Mouse (Mus musculus): ENCODE results near the gene Cdk12. TPM values are rescaled to one million over a fixed set of nuclear protein-coding genes. Genes with fewer than 3 reads are reported as not detected.

Gene Cdk12
- polyA plus RNA-seq, 1 experiment from 2014 or later: 20.0 TPM

Small RNA genes lying within 50 kb of the gene (microRNA-seq; reads per million reads assigned to microRNA genes)
- gene Gm27399 (not detected), gene Mir5119 (not detected)

Other genes with a start within 250 kb of the Cdk12 start
- gene Plxdc1, start 216.6 kb upstream of the Cdk12 start, polyA plus RNA-seq (2016; fragmentation: Nextera tagmentation; extraction: Ambion mirVana): 0.22 and 0.33 TPM in 2 replicates
- gene Arl5c, start 206.9 kb upstream of the Cdk12 start, polyA plus RNA-seq (2016; fragmentation: Nextera tagmentation; extraction: Ambion mirVana): 7.0 and 7.8 TPM in 2 replicates
- 22.5 and 29.3 TPM in 2 replicates for gene Cacnb1, start 180.0 kb upstream of the Cdk12 start, polyA plus RNA-seq (2016; fragmentation: Nextera tagmentation; extraction: Ambion mirVana)
- gene Rpl19, start 176.3 kb upstream of the Cdk12 start, polyA plus RNA-seq (2016; fragmentation: Nextera tagmentation; extraction: Ambion mirVana): 737 and 747 TPM in 2 replicates
- 1.6 TPM in 2 replicates for gene Stac2, start 149.6 kb upstream of the Cdk12 start, polyA plus RNA-seq (2016; fragmentation: Nextera tagmentation; extraction: Ambion mirVana)
- gene Fbxl20, start 52.7 kb upstream of the Cdk12 start, polyA plus RNA-seq (2016; fragmentation: Nextera tagmentation; extraction: Ambion mirVana): 29.5 and 29.9 TPM in 2 replicates
- gene Med1, start 9.8 kb upstream of the Cdk12 start, polyA plus RNA-seq (2016; fragmentation: Nextera tagmentation; extraction: Ambion mirVana): 68.7 and 79.9 TPM in 2 replicates
- 19.9 and 20.5 TPM in 2 replicates for gene Neurod2, start 126.6 kb downstream of the Cdk12 start, polyA plus RNA-seq (2016; fragmentation: Nextera tagmentation; extraction: Ambion mirVana)
- gene Ppp1r1b, start 145.3 kb downstream of the Cdk12 start, polyA plus RNA-seq (2016; fragmentation: Nextera tagmentation; extraction: Ambion mirVana): 3.0 and 3.1 TPM in 2 replicates
- 42.0 and 42.5 TPM in 2 replicates for gene Stard3, start 155.3 kb downstream of the Cdk12 start, polyA plus RNA-seq (2016; fragmentation: Nextera tagmentation; extraction: Ambion mirVana)
- gene Tcap, start 180.8 kb downstream of the Cdk12 start, polyA plus RNA-seq (2016; fragmentation: Nextera tagmentation; extraction: Ambion mirVana): 0.20 and 0.36 TPM in 2 replicates
- 0.17 TPM in 1 of 2 replicates, not detected in the other for gene Pnmt, start 183.4 kb downstream of the Cdk12 start, polyA plus RNA-seq (2016; fragmentation: Nextera tagmentation; extraction: Ambion mirVana)
- gene Pgap3, start 197.4 kb downstream of the Cdk12 start, polyA plus RNA-seq (2016; fragmentation: Nextera tagmentation; extraction: Ambion mirVana): 7.7 and 8.3 TPM in 2 replicates
- gene Erbb2, start 209.4 kb downstream of the Cdk12 start, polyA plus RNA-seq (2016; fragmentation: Nextera tagmentation; extraction: Ambion mirVana): 16.4 and 17.8 TPM in 2 replicates
- gene Mien1, start 235.9 kb downstream of the Cdk12 start, polyA plus RNA-seq (2016; fragmentation: Nextera tagmentation; extraction: Ambion mirVana): 142 and 154 TPM in 2 replicates
- gene Grb7, start 243.3 kb downstream of the Cdk12 start, polyA plus RNA-seq (2016; fragmentation: Nextera tagmentation; extraction: Ambion mirVana): 1.1 and 1.6 TPM in 2 replicates